Mouse (Mus musculus): Measurements from ENCODE around the gene Rnf187. TPM values are rescaled to one million over a fixed set of nuclear protein-coding genes. Genes with fewer than 3 reads are reported as not detected.

Gene Rnf187
- 578 and 589 TPM in 2 replicates for polyA plus RNA-seq (2012; rRNA removed)

DNA sequence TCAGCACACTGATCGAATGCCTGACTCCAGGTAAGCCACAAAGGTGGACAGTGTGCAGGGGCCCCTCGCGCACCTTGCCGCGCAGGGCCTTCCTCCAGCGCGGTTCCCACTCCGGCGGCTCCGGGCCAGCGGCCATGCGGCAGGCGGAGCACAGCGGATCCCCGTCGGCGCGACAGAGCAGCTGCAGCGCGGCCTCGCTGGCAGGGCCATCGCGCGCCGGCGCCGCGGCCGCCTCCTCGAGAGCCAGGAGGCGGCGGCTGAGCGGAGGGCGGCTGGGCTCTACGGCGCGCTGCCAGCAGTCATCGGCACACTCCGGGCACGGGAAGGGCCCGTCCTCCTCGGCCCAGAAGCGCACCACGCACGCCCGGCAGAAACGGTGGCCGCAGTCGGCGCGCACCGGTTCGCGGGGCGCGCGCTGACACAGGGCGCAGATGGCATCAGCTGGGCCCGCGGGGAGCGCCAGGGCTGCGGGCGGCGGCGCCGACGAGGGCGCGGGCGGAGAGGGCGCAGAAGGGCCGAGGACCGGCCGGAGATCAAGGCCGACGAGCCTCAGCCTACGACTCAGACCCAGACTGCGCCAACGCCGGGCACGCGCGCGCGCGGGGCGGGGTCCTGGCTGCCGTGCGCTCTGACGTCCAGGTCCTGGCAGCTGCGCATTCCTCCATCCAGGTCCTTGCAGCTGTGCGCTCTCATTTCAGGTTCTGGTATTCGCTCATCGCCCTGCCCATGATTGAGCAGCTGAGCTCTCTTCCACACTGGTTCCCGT lies at the start of gene Rnf187:
Gene Rnf187 (minus strand): TSS at position 595 of the 766 bp plus-strand sequence.
- Histone ChIP-seq H3K27ac (ENCODE audit: insufficient read depth, low read length) (peak within 1 kb of the TSS; percentile 88), H3K27me3 (ENCODE audit: control insufficient read depth, insufficient read depth, low read length) (no peaks in the 10 kb centered on the region), H3K4me1 (ENCODE audit: control insufficient read depth, insufficient read depth, low read length) (peaks cover 16% of the 10 kb centered on the region), H3K4me3 (replicated peaks; ENCODE audit: insufficient read depth, low read depth, low read length) (peak within 1 kb of the TSS; percentile 88)
- TF ChIP-seq CTCF (IDR thresholded peaks at IDR 0.05; ENCODE audit: borderline replicate concordance, insufficient read depth, low read depth, low read length), result no peak
- TF ChIP-seq POLR2A (IDR thresholded peaks at IDR 0.05; ENCODE audit: borderline replicate concordance, insufficient read depth, low read length), result peak; percentile 91
- peak; percentile 95 to 97 for DNase-seq
- under 1% methylated on average over 93 of the region's 95 CpGs for WGBS

GRCm38 (mm10) chr11:58985299-58985917 lies 46.7 kb upstream of the Rnf187 start:
- WGBS, result 87% methylated on average over 3 of the region's 3 CpGs

GRCm38 (mm10) chr11:58984657-58985056 lies 45.9 kb upstream of the Rnf187 start:
- TF ChIP-seq POLR2A (IDR thresholded peaks at IDR 0.05; ENCODE audit: borderline replicate concordance, insufficient read depth, low read length), result no peak
- TF ChIP-seq CTCF (IDR thresholded peaks at IDR 0.05; ENCODE audit: borderline replicate concordance, insufficient read depth, low read depth, low read length), result no peak
- no peak overlapping the region for H3K4me3 ChIP-seq (replicated peaks; ENCODE audit: insufficient read depth, low read depth, low read length)
- H3K27me3 ChIP-seq (ENCODE audit: control insufficient read depth, insufficient read depth, low read length), result no peaks in the 10 kb centered on the region
- H3K27ac ChIP-seq (ENCODE audit: insufficient read depth, low read length), result no peak overlapping the region
- DNase-seq, result no peak
- WGBS, result 93% methylated on average over 7 of the region's 7 CpGs
- peaks cover 20% of the 10 kb centered on the region for H3K4me1 ChIP-seq (ENCODE audit: control insufficient read depth, insufficient read depth, low read length)

More at GRCm38 (mm10) chr11:58985299-58985917, 46.7 kb upstream of the Rnf187 start:
- no peaks in the 10 kb centered on the region for H3K27me3 ChIP-seq (ENCODE audit: control insufficient read depth, insufficient read depth, low read length)
- no peak for TF ChIP-seq POLR2A (IDR thresholded peaks at IDR 0.05; ENCODE audit: borderline replicate concordance, insufficient read depth, low read length)
- no peak for TF ChIP-seq CTCF (IDR thresholded peaks at IDR 0.05; ENCODE audit: borderline replicate concordance, insufficient read depth, low read depth, low read length)
- no peak overlapping the region for H3K4me3 ChIP-seq (replicated peaks; ENCODE audit: insufficient read depth, low read depth, low read length)
- H3K4me1 ChIP-seq (ENCODE audit: control insufficient read depth, insufficient read depth, low read length), result peaks cover 18% of the 10 kb centered on the region
- no peak for DNase-seq
- H3K27ac ChIP-seq (ENCODE audit: insufficient read depth, low read length), result no peak overlapping the region

DNA sequence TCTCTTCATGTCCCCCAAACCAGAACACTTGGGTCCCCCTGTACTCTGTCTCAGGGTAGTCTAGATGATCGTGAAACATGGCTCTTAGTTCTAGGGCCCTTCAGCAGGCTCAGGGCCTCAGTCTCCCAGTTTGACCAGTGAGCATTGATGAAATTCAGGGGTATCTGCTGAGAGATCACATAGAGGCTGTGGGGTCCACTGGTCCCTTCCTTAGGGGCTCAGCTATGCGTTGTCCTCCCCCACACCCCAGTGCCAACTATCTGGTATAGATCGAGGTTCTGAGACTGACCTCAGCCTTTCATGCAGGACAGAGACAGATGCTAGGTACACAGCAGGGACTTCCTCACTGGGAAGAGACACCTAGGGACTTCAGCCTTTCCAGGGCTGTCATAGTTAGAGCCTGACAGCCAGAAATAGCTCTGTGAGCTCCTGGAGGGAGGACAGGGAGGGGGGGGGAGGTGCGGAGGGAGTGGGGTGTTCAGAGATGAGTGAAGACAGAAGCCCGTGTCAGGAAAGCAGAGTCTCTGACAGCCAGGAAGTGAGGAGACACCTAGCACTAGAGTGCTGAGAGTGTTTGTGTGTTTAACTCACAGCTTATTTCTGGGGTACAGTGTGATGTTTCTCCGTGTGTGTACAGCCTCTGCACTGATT lies 45.1 kb upstream of the Rnf187 start:
- WGBS, result 68% methylated on average over 6 of the region's 6 CpGs
- TF ChIP-seq POLR2A (IDR thresholded peaks at IDR 0.05; ENCODE audit: borderline replicate concordance, insufficient read depth, low read length), result no peak
- no peak for TF ChIP-seq CTCF (IDR thresholded peaks at IDR 0.05; ENCODE audit: borderline replicate concordance, insufficient read depth, low read depth, low read length)
- no peak overlapping the region for H3K27ac ChIP-seq (ENCODE audit: insufficient read depth, low read length)
- no peaks in the 10 kb centered on the region for H3K27me3 ChIP-seq (ENCODE audit: control insufficient read depth, insufficient read depth, low read length)
- H3K4me1 ChIP-seq (ENCODE audit: control insufficient read depth, insufficient read depth, low read length), result peaks cover 20% of the 10 kb centered on the region
- DNase-seq, result no peak
- H3K4me3 ChIP-seq (replicated peaks; ENCODE audit: insufficient read depth, low read depth, low read length), result no peak overlapping the region

- Histone ChIP-seq H3K27me3 (ENCODE audit: control insufficient read depth, insufficient read depth, low read length) (no peaks in the 10 kb centered on the region), H3K4me1 (ENCODE audit: control insufficient read depth, insufficient read depth, low read length) (peaks cover 20% of the 10 kb centered on the region), H3K27ac (ENCODE audit: insufficient read depth, low read length) (no peak overlapping the region), H3K4me3 (replicated peaks; ENCODE audit: insufficient read depth, low read depth, low read length) (no peak overlapping the region)
- TF ChIP-seq POLR2A (IDR thresholded peaks at IDR 0.05; ENCODE audit: borderline replicate concordance, insufficient read depth, low read length) (no peak), CTCF (IDR thresholded peaks at IDR 0.05; ENCODE audit: borderline replicate concordance, insufficient read depth, low read depth, low read length) (no peak)
- DNase-seq, result no peak
- 72% methylated on average over 18 of the region's 18 CpGs for WGBS
Observed at GRCm38 (mm10) chr11:58982471-58983097, 43.9 kb upstream of the Rnf187 start.

DNA sequence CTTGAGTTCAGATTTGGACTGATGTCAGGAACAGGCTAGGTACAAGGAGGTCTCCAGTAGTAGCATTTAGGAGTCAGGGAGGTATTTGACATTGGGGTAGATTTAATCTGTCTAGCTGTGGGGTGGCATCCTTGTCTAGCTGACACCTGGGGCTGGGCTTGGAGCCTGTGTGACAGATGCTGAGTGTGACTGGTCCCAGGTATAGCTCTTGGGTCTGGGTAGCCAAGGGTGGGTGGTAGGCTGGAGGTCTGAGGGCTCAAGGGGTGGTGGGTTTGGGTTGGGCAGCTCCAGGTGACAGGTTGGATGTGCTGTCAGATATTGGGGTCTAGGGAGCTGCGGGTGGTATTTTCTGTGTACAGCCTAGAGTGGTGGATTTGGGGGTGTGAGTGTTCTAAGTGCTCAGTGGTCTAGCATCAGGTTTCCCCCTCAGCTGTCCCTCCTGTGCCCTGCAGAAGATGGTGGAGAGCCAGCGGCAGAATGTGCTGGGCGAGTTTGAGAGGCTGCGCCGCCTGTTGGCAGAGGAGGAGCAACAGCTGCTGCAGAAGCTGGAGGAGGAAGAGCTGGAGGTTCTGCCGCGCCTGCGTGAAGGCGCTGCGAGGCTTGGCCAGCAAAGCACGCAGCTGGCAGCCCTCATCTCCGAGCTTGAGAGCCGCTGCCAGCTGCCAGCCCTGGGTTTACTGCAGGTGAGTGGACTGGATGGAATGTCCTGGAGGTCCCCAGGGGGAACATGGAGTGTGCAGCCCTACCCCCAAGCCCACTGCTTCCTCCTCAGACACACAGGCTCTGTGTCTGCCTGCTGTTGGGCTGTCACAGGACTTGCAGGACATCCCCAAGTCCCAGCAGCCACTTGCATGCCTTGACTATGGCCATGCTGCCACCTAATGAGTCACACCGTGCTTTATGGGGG lies 43.1 kb upstream of the Rnf187 start:
- peak in 1 of 2 experiments; percentile 37 for DNase-seq
- no peak overlapping the region for H3K27ac ChIP-seq (ENCODE audit: insufficient read depth, low read length)
- TF ChIP-seq CTCF (IDR thresholded peaks at IDR 0.05; ENCODE audit: borderline replicate concordance, insufficient read depth, low read depth, low read length), result no peak
- no peak for TF ChIP-seq POLR2A (IDR thresholded peaks at IDR 0.05; ENCODE audit: borderline replicate concordance, insufficient read depth, low read length)
- WGBS, result 27% methylated on average over 14 of the region's 14 CpGs
- no peak overlapping the region for H3K4me3 ChIP-seq (replicated peaks; ENCODE audit: insufficient read depth, low read depth, low read length)
- peaks cover 20% of the 10 kb centered on the region for H3K4me1 ChIP-seq (ENCODE audit: control insufficient read depth, insufficient read depth, low read length)
- H3K27me3 ChIP-seq (ENCODE audit: control insufficient read depth, insufficient read depth, low read length), result no peaks in the 10 kb centered on the region
